Mouse (Mus musculus): Measurements from ENCODE around the gene Pip4p1. TPM values are rescaled to one million over a fixed set of nuclear protein-coding genes. Genes with fewer than 3 reads are reported as not detected.
"Not testable (repeated sequence)": the region's sequence is repeated elsewhere in the genome, so short reads cannot be mapped to it uniquely, and the experiment has no call there.

Gene Pip4p1
- polyA plus RNA-seq, 1 experiment from 2014 or later, result 24.5 TPM

DNA sequence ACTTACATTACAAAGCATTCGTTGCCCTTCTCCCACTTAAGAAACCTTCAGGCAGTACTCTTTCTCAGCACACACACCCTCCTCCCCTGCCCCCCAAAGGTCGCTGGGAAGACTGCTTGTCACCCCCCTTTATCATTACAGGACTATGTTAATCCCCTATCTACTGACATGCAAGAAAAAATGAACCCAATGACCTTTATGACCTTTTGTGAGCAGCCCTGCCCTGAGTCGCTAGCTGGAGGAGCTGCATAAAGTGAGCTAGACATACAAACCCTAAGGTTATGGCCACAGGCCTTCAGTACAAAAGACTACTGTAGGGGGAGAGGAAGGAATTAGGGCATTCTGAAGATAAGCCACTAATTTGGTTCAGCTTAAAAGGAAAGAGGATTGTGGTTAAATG, 19.3 kb downstream of the Pip4p1 start:
- no peak overlapping the region for H3K27ac ChIP-seq (replicated peaks)
- no peaks in the 10 kb centered on the region for H3K9me3 ChIP-seq (replicated peaks)
- H3K4me2 ChIP-seq, result no peak overlapping the region
- ATAC-seq (ENCODE audit: insufficient read depth), result no peak
- WGBS (ENCODE audit: insufficient replicate concordance), result 60% methylated on average over 3 of the region's 3 CpGs
- H3K27me3 ChIP-seq, result no peaks in the 10 kb centered on the region
- peaks cover 30% of the 10 kb centered on the region for H3K36me3 ChIP-seq (replicated peaks)
- H3K4me3 ChIP-seq (replicated peaks), result no peak overlapping the region
- no peak overlapping the region for H3K9ac ChIP-seq
- H3K4me1 ChIP-seq (replicated peaks), result no peaks in the 10 kb centered on the region

GRCm38 (mm10) chr14:50908126-50908525, 22.5 kb downstream of the Pip4p1 start:
- H3K4me1 ChIP-seq (replicated peaks), result peaks cover 9% of the 10 kb centered on the region

GRCm38 (mm10) chr14:50905327-50905726, 25.3 kb downstream of the Pip4p1 start:
- H3K27me3 ChIP-seq; H3K9ac ChIP-seq; H3K4me2 ChIP-seq; H3K27ac ChIP-seq (replicated peaks); H3K9me3 ChIP-seq (replicated peaks); ATAC-seq (ENCODE audit: insufficient read depth); H3K36me3 ChIP-seq (replicated peaks); H3K4me1 ChIP-seq (replicated peaks); H3K4me3 ChIP-seq (replicated peaks): not testable (repeated sequence)

More at GRCm38 (mm10) chr14:50908126-50908525, 22.5 kb downstream of the Pip4p1 start:
- Histone ChIP-seq H3K9me3 (replicated peaks) (no peaks in the 10 kb centered on the region), H3K27ac (replicated peaks) (no peak overlapping the region), H3K36me3 (replicated peaks) (0 out of 2 replicates have a peak, but pooled peaks cover 3% of the 10 kb centered on the region), H3K4me2 (no peak overlapping the region), H3K27me3 (no peaks in the 10 kb centered on the region), H3K9ac (no peak overlapping the region), H3K4me3 (replicated peaks) (no peak overlapping the region)
- ATAC-seq (ENCODE audit: insufficient read depth), result no peak
- WGBS (ENCODE audit: insufficient replicate concordance), result 46% methylated on average over 4 of the region's 4 CpGs

GRCm38 (mm10) chr14:50904828-50905129, 25.9 kb downstream of the Pip4p1 start:
- Histone ChIP-seq H3K4me1 (replicated peaks) (peaks cover 9% of the 10 kb centered on the region), H3K27me3 (no peaks in the 10 kb centered on the region), H3K9me3 (replicated peaks) (no peaks in the 10 kb centered on the region), H3K27ac (replicated peaks) (no peak overlapping the region), H3K36me3 (replicated peaks) (no peaks in the 10 kb centered on the region), H3K9ac (no peak overlapping the region), H3K4me2 (no peak overlapping the region), H3K4me3 (replicated peaks) (no peak overlapping the region)
- 79% methylated on average over 4 of the region's 4 CpGs for WGBS (ENCODE audit: insufficient replicate concordance)
- no peak for ATAC-seq (ENCODE audit: insufficient read depth)

- Histone ChIP-seq H3K4me1 (replicated peaks) (peaks cover 9% of the 10 kb centered on the region), H3K27me3 (no peaks in the 10 kb centered on the region), H3K27ac (replicated peaks) (no peak overlapping the region), H3K4me3 (replicated peaks) (peak overlapping the region; percentile 51), H3K9me3 (replicated peaks) (no peaks in the 10 kb centered on the region), H3K4me2 (peak overlapping the region; percentile 73), H3K36me3 (replicated peaks) (no peaks in the 10 kb centered on the region), H3K9ac (no peak overlapping the region; the same call in 1 of the 2 replicates)
- peak; percentile 63 for ATAC-seq (ENCODE audit: insufficient read depth)
- 7% methylated on average over 26 of the region's 26 CpGs for WGBS (ENCODE audit: insufficient replicate concordance)
Measured at GRCm38 (mm10) chr14:50903973-50904827, 26.5 kb downstream of the Pip4p1 start.

- not testable (repeated sequence) for H3K4me1 ChIP-seq (replicated peaks); H3K4me2 ChIP-seq; H3K9me3 ChIP-seq (replicated peaks); ATAC-seq (ENCODE audit: insufficient read depth); H3K27ac ChIP-seq (replicated peaks); H3K4me3 ChIP-seq (replicated peaks); H3K36me3 ChIP-seq (replicated peaks); H3K9ac ChIP-seq
- 44% methylated on average over 2 of the region's 2 CpGs for WGBS (ENCODE audit: insufficient replicate concordance)
- peaks cover 18% of the 10 kb centered on the region for H3K27me3 ChIP-seq
Measured at GRCm38 (mm10) chr14:50897992-50898391, 32.7 kb downstream of the Pip4p1 start.

- no peak for ATAC-seq (ENCODE audit: insufficient read depth)
- Histone ChIP-seq H3K27me3 (peaks cover 18% of the 10 kb centered on the region), H3K4me3 (replicated peaks) (peak within 1 kb of the TSS; percentile 27), H3K27ac (replicated peaks) (0 out of 2 replicates have a peak within 1 kb of the TSS, but pooled peaks have one; percentile 29), H3K9ac (no peak within 1 kb of the TSS), H3K36me3 (replicated peaks) (no peaks in the 10 kb centered on the region), H3K4me1 (replicated peaks) (peaks cover 7% of the 10 kb centered on the region; the same call in 1 of the 2 replicates), H3K9me3 (replicated peaks) (no peaks in the 10 kb centered on the region), H3K4me2 (peak within 1 kb of the TSS; percentile 55)
- 37% methylated on average over 7 of the region's 7 CpGs for WGBS (ENCODE audit: insufficient replicate concordance)
Measured at GRCm38 (mm10) chr14:50897374-50897765, 33.3 kb downstream of the Pip4p1 start, which contains the start of gene Klhl33. Klhl33 (minus strand) TSS chr14:50897507.

DNA sequence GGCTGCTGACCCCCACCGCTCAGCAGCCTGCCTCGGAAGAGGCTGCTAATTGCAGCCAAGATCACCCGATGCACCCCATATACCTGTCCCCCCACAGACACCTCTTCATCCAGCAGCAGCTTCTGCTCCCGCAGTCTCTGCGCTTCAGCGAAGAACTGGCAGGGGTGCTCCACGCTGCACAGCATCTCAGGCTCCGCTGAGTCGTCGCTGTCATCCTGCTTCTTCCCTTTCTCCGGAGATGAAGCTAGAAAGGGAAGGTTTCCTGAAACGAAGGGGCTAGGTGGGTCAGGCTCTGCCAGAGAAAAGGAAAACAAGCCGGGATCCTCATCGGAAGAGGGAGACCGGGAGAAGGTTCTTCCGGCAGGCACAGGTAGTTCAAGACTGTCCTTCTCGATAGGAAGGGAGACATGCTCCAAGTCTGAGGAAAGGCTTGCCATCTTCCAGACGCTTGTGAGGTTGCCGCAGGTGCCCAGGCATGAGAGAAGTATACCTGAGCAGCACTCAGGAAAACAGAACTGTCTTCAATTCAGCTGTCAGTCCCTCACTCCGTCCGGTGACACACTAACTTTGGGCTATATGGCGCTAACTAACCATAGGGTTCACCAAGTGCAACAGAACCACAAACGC, 33.8 kb downstream of the Pip4p1 start:
- Histone ChIP-seq H3K4me1 (replicated peaks) (peaks cover 7% of the 10 kb centered on the region; the same call in 1 of the 2 replicates), H3K27ac (replicated peaks) (0 out of 2 replicates have a peak overlapping the region, but pooled peaks have one; percentile 29), H3K4me3 (replicated peaks) (peak overlapping the region; percentile 27), H3K9me3 (replicated peaks) (no peaks in the 10 kb centered on the region), H3K9ac (no peak overlapping the region), H3K27me3 (peaks cover 18% of the 10 kb centered on the region), H3K36me3 (replicated peaks) (no peaks in the 10 kb centered on the region), H3K4me2 (peak overlapping the region; percentile 55)
- ATAC-seq (ENCODE audit: insufficient read depth), result no peak
- 21% methylated on average over 23 of the region's 23 CpGs for WGBS (ENCODE audit: insufficient replicate concordance)

DNA sequence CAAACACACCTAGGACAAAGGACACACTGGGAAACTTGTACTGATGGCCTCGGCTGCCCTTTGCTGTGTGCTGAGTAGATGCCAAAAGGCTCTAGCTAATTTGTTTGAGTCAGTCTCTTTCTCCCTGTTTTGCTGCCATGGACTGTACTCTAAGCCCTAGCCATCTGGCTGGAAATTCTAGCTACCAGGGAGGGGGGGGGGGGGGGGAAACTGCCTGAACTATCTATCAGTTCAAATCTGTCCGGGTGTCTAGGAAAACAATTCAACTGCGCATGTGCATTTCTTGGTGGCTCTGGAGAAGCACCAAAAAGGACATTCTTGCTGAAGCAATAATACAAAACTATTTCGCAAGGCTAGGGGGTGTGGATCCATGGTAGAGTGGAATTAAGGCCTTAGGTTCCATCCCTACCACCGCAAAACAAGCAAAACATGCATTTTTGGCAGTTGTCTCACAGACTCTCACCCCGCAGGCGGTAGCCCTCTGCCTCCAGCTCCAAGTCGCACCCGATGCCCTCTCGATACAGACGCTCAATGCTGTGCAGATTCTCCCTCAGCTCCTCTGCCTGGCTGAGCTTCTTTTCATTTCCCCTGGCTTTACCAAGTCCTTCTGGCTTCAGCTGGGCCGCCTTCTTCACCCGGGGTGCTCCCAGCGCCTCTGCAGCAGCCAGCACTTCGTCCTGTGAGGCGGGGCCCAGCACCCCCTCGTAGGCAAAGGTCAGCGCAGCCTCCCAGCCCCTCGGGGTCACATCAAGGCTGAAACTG, 34.5 kb downstream of the Pip4p1 start:
- ATAC-seq (ENCODE audit: insufficient read depth), result peak; percentile 63
- no peak overlapping the region for H3K9ac ChIP-seq
- H3K27me3 ChIP-seq, result peaks cover 18% of the 10 kb centered on the region
- 0 out of 2 replicates have a peak overlapping the region, but pooled peaks have one; percentile 29 for H3K27ac ChIP-seq (replicated peaks)
- peak overlapping the region; percentile 27 for H3K4me3 ChIP-seq (replicated peaks)
- H3K9me3 ChIP-seq (replicated peaks), result no peaks in the 10 kb centered on the region
- H3K4me2 ChIP-seq, result peak overlapping the region; percentile 55
- 18% methylated on average over 19 of the region's 19 CpGs for WGBS (ENCODE audit: insufficient replicate concordance)
- peaks cover 7% of the 10 kb centered on the region; the same call in 1 of the 2 replicates for H3K4me1 ChIP-seq (replicated peaks)
- no peaks in the 10 kb centered on the region for H3K36me3 ChIP-seq (replicated peaks)

DNA sequence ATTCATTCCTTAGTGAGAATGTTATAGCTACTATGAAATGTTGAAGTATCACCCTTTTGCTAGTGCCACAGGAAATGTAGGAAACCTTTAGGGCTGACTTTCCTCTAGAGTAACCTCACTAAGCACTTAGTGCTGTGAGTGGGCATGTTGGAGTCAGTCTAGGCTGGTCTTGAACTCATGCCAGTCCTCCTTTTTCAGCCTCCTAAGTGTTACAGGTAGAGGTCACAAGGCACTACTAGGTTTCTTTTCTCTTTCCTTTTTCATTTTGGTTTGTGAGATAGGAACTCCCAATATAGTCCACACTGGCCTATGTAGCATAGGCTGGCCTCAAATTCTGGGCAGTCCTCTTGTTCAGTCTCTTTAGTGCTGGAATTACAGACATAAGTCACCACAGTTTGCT, 35.2 kb downstream of the Pip4p1 start:
- H3K4me1 ChIP-seq (replicated peaks), result peaks cover 7% of the 10 kb centered on the region; the same call in 1 of the 2 replicates
- H3K27ac ChIP-seq (replicated peaks), result no peak overlapping the region
- no peak overlapping the region for H3K9ac ChIP-seq
- H3K4me2 ChIP-seq, result no peak overlapping the region
- no peaks in the 10 kb centered on the region for H3K9me3 ChIP-seq (replicated peaks)
- ATAC-seq (ENCODE audit: insufficient read depth), result no peak
- H3K27me3 ChIP-seq, result peaks cover 18% of the 10 kb centered on the region
- no peaks in the 10 kb centered on the region for H3K36me3 ChIP-seq (replicated peaks)
- H3K4me3 ChIP-seq (replicated peaks), result no peak overlapping the region
